Mouse (Mus musculus): ENCODE measurements around the gene Scn3a.
A peak's percentile ranks its signal among the peaks of the same experiment; 100 is the strongest.
"Not testable (repeated sequence)": the region's sequence is repeated elsewhere in the genome, so short reads cannot be mapped to it uniquely, and the experiment has no call there.

The Scn3a gene

DNA sequence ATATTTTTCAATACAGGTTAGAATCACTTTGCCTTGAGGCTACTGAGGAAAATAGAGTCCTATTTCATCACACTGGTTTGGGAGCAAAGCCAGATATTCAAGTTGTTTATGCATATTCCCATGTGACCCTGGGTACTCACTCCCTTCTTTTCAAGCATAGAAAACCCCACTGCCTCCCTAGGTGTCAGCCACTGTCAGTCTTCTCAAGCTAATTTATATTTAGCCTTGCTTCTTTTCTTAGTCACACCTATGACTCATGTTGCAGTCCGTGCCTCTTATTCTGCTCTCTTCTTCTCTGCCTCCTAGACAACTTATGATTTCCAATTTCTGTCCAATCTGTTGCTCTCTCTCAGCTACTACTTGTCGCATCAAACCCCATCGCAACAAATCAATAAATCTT lies 84.0 kb downstream of the Scn3a start:
- no peak for DNase-seq

DNA sequence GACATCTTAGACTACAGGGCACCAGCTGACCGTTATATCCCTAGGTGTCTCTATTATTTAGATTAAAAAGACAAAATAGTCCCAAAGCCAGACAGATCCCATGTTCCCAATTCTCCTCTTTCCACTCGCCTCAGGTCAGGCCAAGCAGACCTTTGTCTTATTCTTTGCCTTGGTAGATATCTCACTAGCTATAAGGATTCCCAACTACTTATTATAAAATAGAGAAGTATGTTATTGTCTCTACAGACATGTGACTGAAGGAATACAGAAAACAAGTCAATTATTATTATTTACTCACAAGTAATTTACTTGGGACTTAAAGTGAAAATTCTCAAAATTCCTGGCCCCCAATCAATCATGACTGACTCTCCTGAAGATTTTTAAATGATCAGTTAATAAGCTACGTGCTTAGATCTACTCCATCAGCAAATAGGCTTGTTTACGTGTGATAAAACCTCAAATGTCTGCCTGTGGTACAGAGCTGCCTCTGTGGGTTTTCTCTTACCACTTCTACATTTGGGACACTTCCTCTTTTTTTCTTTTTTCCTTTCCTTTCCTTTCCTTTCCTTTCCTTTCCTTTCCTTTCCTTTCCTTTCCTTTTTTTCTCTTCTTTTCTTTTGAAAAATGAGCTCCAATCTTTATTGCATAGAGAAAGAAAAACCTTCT lies 86.3 kb downstream of the Scn3a start:
- DNase-seq: no peak

DNA sequence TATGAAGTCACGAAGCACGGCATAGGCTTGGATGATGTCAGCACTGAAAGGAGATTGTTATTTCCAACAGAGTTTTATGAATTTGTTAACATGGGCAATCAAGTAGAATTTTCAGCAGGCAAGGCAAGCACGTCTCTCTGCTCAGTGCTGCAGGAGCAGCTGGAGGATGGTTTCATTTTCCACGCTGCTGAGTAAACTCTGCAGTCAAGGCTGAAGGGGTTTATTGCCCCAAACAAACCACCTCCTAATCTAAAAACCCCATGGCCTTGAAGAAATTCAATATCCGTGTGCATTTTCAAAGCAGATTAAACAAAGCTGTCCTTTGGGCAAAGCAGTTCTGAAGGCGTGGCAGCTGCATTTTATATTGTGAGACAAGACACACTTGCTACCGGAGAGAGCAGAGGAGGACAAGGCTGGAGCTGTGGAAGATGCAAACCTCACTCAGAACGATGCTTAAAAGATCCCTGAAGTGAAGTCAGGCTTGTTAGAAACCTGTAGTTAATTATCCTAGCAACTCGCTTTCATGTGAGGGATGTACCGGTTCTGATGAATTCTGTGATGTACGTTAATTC lies 96.0 kb downstream of the Scn3a start:
- DNase-seq: no peak

DNA sequence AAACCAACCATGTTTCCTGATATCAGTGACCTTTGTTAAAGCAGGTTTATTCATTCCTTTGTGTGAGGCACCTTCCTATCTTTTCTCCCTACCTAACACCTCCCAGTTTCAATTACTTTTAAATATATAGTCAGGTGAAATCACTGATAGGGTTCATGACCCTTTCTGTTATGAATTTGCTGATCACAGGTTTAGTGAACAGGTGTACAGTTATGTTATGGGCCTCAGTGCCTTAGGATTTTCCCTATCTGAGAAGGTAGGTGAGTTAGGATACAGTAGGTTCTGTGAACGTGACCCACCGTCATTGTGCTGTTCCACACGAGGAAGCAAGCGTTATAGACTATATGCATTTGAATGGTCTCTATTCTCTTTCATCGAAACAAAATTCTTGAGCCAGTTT lies 101.7 kb downstream of the Scn3a start:
- no peak for DNase-seq

DNA sequence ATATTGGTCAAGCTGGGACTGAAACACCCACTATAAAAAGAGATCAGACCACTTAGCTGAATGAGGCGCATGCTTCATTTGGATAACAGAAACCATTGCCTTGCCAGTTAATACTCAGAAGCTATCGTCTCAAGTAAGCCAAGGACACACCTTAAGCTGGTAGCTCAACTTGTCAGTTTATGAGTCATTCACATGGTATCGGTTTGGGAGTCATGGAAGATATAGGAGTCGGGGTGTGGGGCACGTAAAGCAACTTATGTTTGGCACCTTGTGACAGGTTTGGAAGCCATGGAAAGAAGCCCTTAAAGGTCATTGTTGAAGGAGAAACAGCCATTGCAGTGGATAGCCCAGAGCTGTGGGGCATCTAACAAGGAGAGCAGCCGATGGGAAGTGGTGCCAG lies 113.7 kb downstream of the Scn3a start:
- no peak for DNase-seq

DNA sequence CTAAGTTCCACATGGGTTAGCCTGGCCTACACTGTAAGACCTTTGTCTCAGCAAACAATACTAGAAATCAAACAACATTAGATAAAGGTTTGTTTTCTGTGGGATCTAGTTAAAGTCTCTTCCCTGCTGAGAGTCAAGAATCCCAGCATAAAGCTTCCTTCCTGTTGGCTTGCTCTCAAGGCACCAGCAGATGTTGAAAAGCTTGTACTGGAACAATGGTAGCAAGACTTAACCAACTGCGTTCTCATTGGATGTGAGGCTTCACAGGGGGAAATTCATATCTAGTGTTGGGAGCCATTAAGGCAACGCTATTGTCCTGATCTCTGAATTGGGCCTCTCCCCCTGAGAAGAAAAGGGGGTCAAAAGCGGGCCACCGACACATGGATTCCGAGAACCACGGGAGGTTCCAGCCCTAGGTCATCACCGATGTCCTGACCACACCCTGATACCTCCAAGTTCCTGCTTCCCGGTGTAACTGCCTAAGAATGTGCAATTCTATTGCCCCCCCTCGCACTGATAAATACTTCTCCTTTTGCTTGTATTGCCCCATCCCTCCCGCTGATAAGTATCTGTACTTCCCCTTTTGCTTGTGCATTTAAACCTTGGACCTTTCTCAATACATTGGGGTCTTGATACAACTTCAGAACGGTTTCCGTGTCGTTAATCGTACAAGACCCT lies 115.9 kb downstream of the Scn3a start:
- DNase-seq: not testable (repeated sequence)

DNA sequence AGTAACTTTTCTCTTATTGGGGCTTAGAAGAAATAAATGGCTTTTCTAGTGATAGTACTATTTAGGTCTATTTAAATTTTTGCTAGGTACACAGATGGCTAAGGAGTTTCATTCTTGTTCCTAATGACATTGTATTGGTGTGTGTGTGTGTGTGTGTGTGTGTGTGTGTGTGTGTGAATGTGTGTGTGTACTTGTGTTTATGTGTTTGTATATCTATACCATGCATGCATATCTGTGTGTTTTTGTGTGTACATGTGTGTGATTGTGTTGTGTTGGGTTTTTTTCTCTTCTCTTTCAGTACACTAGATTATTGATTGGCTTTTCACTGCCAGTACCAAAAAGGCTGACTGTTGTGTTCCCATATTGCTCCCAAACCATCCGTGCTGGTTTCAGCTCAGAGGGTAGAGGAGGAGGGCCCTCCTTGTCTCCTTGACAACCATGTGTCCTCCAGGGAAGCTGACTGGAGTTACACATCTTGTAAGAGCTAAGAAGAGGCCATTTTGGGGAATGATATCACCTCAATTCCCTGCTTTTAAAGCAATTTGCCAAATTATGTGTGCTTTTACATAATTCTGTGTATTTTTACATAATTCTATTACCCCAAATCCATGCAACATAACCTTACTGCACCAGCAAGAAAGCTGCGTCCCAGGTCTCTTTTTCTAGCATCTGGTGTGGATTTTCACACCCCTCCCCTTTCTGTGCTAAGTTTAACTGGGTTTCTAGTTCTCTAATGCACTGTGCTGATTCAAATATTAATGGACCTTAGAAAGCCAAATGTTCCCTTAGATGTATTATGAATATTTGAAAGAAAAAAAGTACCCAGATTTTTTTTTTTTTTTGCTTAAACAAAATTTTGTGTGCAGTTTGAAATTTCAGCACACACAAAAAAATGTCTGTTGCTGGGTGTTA lies 116.7 kb downstream of the Scn3a start:
- no peak for DNase-seq

DNA sequence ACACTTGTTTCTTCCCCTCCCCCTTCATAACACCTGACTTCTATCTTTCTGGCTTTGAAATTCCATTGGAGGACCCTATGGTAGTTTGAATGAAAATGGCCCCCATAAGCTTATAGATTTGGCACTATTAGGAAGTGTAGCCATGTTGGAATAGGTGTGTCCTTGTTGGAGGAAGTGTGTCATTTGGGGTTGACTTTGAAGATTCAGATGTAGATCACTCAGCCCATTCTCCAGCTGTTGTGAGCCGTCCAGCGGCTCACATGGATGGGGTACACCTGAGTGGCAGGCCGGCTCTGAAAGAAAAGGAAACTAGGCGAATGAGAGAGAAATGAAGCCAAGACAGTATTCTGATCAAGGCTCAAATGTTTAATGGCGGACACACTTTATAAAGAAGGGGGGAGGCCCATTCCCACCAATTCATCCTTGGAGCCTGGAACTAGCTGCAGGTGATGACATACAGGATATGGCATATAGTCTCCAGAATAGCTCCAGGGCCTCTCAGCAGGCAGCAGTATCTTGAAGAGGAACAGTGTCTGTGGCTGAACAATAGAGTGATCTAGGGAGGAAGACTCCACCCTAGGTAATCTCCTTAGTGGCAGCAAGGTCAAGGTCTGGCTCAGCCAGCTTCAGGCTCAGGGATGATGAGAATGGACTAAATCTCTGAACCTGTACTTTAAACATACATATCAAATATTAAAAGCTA lies 118.2 kb downstream of the Scn3a start:
- no peak for DNase-seq

DNA sequence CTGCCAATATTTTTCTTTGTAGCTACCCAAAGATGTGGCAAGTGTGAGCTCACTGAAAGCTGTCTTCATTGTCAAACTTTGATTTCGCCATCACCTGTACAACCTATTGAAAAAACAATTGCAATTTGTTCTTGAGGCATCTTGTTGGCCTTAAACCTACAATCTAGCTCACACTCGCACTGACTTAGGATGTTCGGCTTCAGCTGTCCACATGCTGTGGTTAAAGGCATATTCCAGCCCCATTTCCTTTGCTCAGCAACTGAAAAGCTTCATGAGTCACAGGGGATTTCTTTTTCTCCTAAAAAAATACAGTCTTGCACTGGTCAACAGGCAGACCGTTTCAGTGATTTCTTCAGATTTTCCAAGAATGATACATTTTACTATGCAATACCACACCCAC lies 124.3 kb downstream of the Scn3a start:
- no peak for DNase-seq

DNA sequence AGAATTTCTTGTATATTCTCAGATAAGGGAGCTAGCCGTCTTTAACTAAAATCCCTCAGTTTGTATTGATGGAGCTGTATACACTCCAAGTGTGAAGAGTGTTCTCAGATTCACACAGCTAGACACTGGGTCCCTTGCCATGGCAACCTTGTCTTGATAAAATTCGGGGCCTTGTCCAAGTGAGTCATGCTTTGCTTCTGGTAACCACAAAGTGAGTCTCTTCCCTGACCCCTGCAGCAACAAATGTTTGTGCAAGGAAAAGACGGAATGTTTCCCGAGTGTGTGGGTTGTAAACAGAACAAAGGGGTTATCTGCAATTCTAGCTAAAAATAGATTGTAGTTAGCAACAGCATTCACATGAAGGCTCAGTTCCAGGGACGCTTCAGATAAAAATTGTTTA lies 125.9 kb downstream of the Scn3a start:
- DNase-seq: no peak

DNA sequence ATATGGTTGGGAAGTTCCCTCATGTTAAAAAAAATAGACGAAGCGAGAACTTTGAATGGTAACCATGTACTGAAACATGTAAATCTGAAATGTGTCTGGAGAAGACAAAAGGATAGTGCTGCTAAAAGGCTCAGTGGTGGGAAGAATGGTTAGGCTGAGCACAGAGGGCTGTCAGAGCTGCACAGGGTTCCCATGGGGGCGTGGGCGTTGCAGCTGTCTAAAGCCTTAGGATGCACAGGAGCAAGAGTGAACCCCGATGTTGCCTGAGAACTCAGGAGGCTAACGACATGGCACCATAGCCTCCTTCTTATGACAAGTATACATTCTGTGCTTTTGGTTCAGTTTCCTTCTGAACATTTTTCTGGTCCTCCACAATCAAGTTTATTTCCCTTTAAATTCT lies 126.3 kb downstream of the Scn3a start:
- DNase-seq: no peak

DNA sequence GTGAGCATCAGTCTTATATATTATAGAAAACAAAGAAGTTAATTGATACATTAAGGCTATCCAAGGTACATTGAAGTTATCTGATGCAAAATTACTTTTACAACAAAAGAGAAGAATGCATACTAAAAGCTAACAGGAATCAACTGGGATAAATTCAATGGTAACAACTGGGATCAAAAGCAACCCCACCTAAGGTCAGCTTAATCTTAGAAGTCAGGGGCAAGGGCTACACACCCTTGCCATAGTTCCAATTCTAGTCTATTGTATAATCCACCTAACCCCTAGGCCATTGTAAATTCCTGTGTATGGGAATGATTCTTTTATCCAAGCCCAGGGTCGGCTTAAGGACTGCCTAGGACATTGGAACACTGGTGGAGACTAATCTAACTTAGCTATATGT lies 130.5 kb downstream of the Scn3a start:
- no peak for DNase-seq

DNA sequence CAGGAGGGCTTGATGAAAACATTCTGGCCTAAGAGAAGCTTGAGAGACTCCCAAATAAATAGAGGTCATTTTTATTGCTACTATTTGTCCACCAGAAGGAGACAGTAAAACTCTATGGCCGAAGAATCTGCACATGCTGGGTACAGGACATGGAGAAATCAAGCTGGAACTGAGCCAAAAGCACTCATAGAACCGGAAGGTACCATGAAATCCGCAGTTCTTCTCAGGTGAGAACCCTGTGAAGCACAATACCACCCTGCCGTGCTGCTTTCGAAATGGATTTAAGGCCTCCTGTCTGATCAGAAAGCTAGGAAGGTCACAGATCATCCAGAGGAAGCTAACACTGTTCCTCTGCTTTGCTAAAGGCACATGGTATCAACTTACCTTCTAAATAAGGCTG lies 143.9 kb downstream of the Scn3a start:
- no peak for DNase-seq

DNA sequence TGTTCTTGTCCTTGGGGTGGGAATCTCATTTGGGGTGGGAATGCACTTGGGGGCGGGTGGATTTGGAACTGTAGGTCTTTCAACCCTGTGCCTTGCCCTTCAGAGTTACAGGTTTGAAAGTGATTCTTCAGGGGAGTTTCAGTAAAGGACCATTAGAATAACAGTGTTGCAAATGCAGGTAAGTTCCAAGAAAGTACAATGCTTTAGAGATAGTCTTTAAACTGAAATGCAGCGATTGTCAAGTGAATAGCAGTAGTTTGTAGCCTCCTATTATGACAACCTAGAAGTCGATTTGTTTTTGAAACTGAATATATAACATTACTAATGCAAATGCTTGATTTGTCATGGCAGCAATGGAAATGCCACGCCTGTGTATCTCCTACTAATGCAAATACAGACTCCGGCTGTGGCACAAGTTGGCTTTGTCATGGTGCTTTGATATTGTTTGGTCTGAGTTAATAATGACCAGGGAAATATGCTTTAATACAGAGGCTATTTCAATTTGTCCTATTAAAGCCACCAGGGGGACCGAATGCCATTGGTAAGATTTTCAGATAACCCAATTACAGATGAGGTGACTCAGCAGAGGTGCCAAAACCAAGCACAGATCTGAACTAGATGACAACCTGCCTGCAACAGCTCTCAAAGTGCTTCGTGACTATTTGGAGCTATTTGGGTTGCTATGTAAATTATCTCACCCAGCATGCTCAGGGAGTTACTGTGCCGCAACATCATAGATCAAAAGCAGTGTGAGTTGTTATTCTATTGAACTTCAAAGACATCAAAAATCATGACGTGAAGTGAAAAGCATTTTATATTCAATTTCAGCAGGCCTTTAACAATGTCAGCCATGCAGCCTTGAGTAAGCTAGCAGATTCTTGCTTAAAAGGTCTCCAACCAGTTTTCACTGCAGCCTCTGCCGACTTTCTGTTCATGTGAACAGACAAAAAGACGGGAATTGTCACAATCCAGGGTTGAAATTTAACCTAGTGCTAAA lies 145.9 kb downstream of the Scn3a start:
- no peak for DNase-seq

DNA sequence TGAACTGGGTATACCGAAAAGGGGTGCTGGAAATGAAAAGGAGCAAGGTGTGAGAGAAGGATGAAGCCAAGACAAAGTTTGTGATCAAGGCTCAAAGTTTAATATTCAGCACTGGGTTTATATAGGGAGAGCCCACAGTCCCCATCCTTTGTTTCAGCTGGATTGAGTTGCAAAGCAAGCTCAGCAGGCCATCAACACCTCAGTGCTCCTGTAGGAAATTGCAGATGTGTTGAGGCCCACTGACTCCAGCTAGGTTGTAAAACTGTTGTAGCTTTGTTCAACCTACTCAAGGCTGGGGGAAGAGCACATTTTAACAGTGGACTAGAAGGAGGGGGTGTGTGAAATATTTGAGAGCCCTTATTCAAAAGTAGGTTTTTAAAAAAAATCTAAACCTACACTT lies 148.8 kb downstream of the Scn3a start:
- DNase-seq: no peak

DNA sequence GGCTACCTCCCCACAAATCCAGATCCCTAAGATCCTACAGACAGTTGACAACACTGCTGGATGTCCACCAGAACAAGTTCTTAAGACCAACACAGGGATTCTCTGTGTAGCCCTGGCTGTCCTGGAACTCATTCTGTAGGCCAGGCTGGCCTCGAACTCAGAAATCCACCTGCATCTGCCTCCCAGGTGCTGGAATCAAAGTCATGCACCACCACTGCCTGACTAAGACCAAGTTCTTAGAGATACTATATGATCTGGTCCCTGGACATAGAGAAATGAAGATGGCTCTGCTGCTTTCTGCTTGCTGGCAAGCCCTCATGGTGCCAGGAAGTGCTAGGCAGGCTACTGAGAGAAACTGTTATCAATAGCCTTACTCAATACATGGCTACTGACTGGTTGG lies 150.9 kb downstream of the Scn3a start:
- no peak for DNase-seq

DNA sequence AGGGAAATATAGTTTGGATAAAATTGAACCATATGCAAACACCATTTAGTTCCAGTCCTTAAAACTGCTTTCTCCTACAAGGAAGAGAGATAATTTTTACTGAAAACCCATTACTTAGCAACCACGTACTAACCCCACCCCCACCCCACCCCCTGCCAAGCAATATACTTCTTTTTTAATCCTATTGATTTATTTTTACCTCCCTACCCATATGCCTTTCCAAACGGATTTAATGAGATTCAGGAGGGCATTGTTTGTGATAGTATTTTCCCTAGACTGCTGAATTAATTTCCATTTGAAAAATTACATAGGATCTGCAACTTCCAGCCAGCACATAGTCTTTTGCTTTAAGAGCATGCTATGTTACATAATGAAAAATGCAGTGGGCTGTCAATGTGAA lies 152.1 kb downstream of the Scn3a start:
- no peak for DNase-seq

DNA sequence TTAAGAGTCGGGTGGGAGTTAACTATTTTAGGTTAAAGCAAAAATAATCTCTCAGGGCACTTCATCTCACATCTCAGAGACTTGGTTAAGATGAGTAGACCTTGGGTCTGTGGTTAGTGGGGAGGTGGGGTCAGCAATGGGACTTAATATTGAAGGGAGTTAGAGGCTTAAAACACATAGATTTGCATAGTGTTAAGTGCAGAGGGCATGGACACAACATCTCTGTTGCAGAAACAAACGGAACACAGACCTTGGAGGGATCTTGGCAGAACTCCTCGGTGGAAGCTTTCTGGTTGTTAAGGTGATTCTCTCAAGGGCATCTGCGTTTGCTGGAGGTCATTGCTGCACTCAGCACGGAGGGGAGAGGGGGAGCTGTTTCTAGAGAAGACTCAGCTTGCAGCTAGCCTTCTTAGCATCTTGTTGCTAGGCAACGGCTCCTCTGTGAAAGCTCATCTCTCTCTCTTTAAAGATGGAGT lies 152.6 kb downstream of the Scn3a start:
- peak; percentile 33 for DNase-seq

DNA sequence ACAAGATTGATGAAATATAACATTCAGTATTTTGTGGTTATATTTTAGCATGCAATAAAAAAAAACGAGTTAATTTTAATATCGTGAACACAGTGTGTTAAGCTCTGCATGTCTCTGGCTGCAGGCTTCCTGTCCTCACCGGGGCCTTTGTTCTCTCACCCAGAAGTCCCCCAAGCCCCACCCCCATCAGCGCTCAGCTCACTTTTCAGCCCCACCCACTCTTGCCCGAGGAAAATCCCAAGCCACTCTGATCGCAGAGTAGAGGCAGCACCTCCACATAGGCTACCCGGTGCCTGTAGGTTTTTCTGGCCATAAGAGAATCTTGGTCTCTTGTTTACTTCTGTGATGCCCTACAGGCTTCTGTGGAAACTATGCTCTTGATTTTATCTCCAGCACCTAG lies 153.2 kb downstream of the Scn3a start:
- DNase-seq: peak; percentile 36

DNA sequence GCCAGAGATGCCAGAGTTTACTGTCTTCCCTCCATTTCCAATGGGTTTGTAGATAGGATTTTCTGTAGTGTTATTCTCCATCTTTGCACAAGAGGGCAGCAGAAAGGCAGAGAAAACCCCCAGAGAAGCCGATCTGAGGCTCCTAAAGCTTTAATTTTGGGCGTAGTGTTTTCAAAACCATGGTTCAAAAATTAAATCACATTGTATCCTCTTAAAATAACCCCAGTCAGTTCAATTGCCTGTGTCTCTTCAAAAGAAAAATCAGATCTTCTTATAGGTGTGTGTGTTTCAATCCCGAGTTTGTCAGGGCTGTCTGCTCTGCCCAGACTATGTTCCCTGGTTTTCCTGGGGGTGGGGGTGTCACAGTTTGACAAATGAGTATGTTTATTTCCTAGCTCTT lies 153.7 kb downstream of the Scn3a start:
- DNase-seq: peak; percentile 15
